24 mouse cellular contexts compared by ENCODE assay signal in the genomic region with DNA sequence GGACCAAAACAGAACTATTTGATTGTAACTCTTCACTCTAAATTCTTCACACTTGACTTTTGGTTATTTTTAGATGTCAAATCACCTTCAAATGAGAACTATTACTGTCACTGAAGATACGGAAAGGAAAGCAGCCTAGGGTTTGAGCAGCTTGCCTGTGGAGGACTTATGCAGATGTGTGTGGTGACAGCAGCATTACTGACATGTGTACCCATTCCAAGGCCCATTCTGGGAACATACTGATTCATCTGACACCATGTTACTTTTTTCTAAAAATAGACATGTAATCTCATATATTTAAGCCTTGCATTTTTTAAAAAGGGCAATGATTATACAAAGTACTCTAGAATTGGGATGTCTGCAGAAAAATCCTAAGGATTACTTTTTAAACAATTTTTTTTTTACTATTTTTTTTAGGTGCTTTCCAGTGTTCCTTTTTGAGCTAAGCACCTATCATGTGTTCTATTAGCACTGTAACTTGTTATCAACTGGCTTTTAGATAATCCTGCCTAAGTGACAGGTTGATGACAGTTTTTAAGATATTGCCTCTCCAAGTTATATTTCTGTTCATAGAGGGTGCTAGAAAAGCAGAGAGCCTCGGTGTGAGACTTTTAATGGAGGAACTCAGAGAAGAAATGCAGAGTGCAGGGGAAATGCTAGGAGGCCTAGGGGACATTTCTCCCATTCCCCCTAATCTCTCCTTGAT. TPM values are rescaled to one million over a fixed set of nuclear protein-coding genes. Genes with fewer than 3 reads are reported as not detected.
DNase-seq lines count a peak whose midpoint lies in the region; ATAC-seq and TF ChIP-seq lines count a peak whose summit lies in the region.
"Had no signal": no experiment of that assay in that cellular context is flagged by ENCODE, and none has a peak within 500 bp of the region (broad histone marks: within the 10 kb centered on the region; RNA-seq: fewer than 3 reads in every experiment).

No protein-coding gene starts in this region.

- H3K4me2 ChIP-seq in heart, embryonic 15.5 days, result peak overlapping the region; percentile 40
- H3K4me2 ChIP-seq: embryonic facial prominence, embryonic 12.5 days; forebrain, embryonic 12.5 days; hindbrain, embryonic 14.5 days; intestine, embryonic 15.5 days had no signal

- H3K27me3 ChIP-seq in megakaryocyte, embryonic 14.5 days (replicated peaks), result no peaks in the 10 kb centered on the region
- H3K27me3 ChIP-seq in heart, embryonic 15.5 days, result no peaks in the 10 kb centered on the region
- H3K27me3 ChIP-seq: embryonic facial prominence, embryonic 12.5 days; forebrain, embryonic 12.5 days; intestine, embryonic 15.5 days had no signal

- intact Hi-C loops in heart, postnatal 25 days (cut with DNase I), result no loop called here

- TF ChIP-seq CTCF in layer of hippocampus, adult 2 months (conservative IDR thresholded peaks at IDR 0.05), result no peak

- H3K9me3 ChIP-seq in megakaryocyte, embryonic 14.5 days, result no peaks in the 10 kb centered on the region
- no peaks in the 10 kb centered on the region for H3K9me3 ChIP-seq in heart, embryonic 15.5 days (replicated peaks)
- H3K9me3 ChIP-seq: embryonic facial prominence, embryonic 12.5 days; forebrain, embryonic 12.5 days; G1E; hindbrain, embryonic 10.5 days; intestine, embryonic 15.5 days had no signal

- peaks cover 3% of the 10 kb centered on the region for H3K36me3 ChIP-seq in megakaryocyte, embryonic 14.5 days (replicated peaks; ENCODE audit: low read length)
- no peaks in the 10 kb centered on the region for H3K36me3 ChIP-seq in heart, embryonic 15.5 days
- H3K36me3 ChIP-seq: embryonic facial prominence, embryonic 12.5 days; forebrain, embryonic 12.5 days; hindbrain, embryonic 10.5 days; intestine, embryonic 15.5 days had no signal

- H3K4me1 ChIP-seq in megakaryocyte, embryonic 14.5 days, result peaks cover 67% of the 10 kb centered on the region
- peaks cover 13% of the 10 kb centered on the region for H3K4me1 ChIP-seq in heart, embryonic 15.5 days (replicated peaks)
- H3K4me1 ChIP-seq: hindbrain, embryonic 10.5 days; intestine, embryonic 15.5 days had no signal

- 29% methylated on average over 2 of the region's 2 CpGs for WGBS in heart, embryonic 15.5 days

- no peak for ATAC-seq in megakaryocyte, adult 5-6 weeks (ENCODE audit: poor library complexity, severe bottlenecking)
- peak; percentile 92 for ATAC-seq in heart, embryonic 15.5 days (replicated peaks; ENCODE audit: insufficient number of reproducible peaks, insufficient read depth, low FRiP score, low read depth)
- ATAC-seq in erythroblast, adult 5-6 weeks (replicated peaks; ENCODE audit: low FRiP score, poor library complexity, severe bottlenecking), result no peak
- ATAC-seq: CD4-positive, CD25-positive, alpha-beta regulatory T cell, adult 4 months; forebrain, embryonic 16.5 days; intestine, embryonic 15.5 days had no signal

- DNase-seq in heart, adult 11 months, result peak; percentile 94
- no peak for DNase-seq in heart, postnatal 25 days (ENCODE audit: low spot score)
- no peak for DNase-seq in layer of hippocampus, adult 2 months (ENCODE audit: low spot score in 2 of 2)
- DNase-seq in embryo, embryonic 9.5 days (ENCODE audit: extremely low spot score), result no peak
- DNase-seq: adrenal gland, postnatal 10 days; B cell, adult 2 months; cerebellum, adult 11 months; cerebellum, adult 8-10 months; cerebellum, postnatal 14 days; embryo, embryonic 11 days; gastrocnemius, postnatal 14 days; kidney, adult 18-20 months had no signal

- H3K9ac ChIP-seq in heart, embryonic 15.5 days, result no peak overlapping the region
- H3K9ac ChIP-seq: embryonic facial prominence, embryonic 12.5 days; forebrain, embryonic 12.5 days; hindbrain, embryonic 14.5 days; intestine, embryonic 15.5 days had no signal

- peak overlapping the region; percentile 83 for H3K27ac ChIP-seq in heart, embryonic 15.5 days
- H3K27ac ChIP-seq in layer of hippocampus, adult 2 months, result no peak overlapping the region
- H3K27ac ChIP-seq: embryonic facial prominence, embryonic 12.5 days; forebrain, embryonic 12.5 days; hindbrain, embryonic 10.5 days; hindbrain, embryonic 14.5 days; intestine, embryonic 15.5 days had no signal

- H3K4me3 ChIP-seq in megakaryocyte, embryonic 14.5 days (replicated peaks), result peak overlapping the region; percentile 64
- H3K4me3 ChIP-seq in heart, embryonic 15.5 days, result no peak overlapping the region
- no peak overlapping the region for H3K4me3 ChIP-seq in layer of hippocampus, adult 2 months
- H3K4me3 ChIP-seq: embryonic facial prominence, embryonic 12.5 days; forebrain, embryonic 12.5 days; hindbrain, embryonic 10.5 days; intestine, embryonic 15.5 days had no signal

RNA-seq across cellular contexts. Expression of gene Pcdh7, which starts 26.3 kb away (rescaled TPM):
- total RNA-seq in heart, postnatal 25 days (2021), result 100 to 1,000 TPM; 110 to 115 TPM
- polyA plus RNA-seq in megakaryocyte, embryonic 14.5 days (2012; ENCODE audit: insufficient read depth, low replicate concordance), result 4.7 and 4.8 TPM in 2 replicates
- 0.16 and 1.1 TPM in 2 replicates for total RNA-seq in megakaryocyte, adult 5-6 weeks (2015)
- total RNA-seq in megakaryocyte, adult 5-6 weeks (2017), result 0.26 TPM in 1 of 2 replicates, not detected in the other
- polyA plus RNA-seq in heart, embryonic 15.5 days (2015; fragmentation: Nextera tagmentation; extraction: Ambion mirVana), result 21.1 and 21.8 TPM in 2 replicates
- 10 to 100 TPM; 64.2 to 65.2 TPM for total RNA-seq in layer of hippocampus, adult 2 months (2021)
- total RNA-seq in erythroblast, adult 5-6 weeks (2015; ENCODE audit: low replicate concordance), result 0.19 and 1.5 TPM in 2 replicates
- total RNA-seq in erythroblast, adult 5-6 weeks (2017; ENCODE audit: low replicate concordance), result 1.4 TPM in 1 of 2 replicates, not detected in the other

Comparison
In these comparisons a context has a peak if more than half of its experiments do, and no peak if none do; other contexts are left out.
1. RNA of gene Pcdh7, which starts 26.3 kb away (total RNA-seq): 110 to 115 TPM in heart, postnatal 25 days and 64.2 to 65.2 TPM in layer of hippocampus, adult 2 months; 0.16 to 1.1 TPM in megakaryocyte, adult 5-6 weeks and 0.19 to 1.5 TPM in erythroblast, adult 5-6 weeks; every median in the first group is over 10 times any median in the second.